Mouse (Mus musculus): ENCODE measurements around the gene Maml3.

The Maml3 gene

GRCm38 (mm10) chr3:51825530-51825929, 279.3 kb downstream of the Maml3 start:
- peak; percentile 54 for DNase-seq (ENCODE audit: inconsistent ontology term)

GRCm38 (mm10) chr3:51824506-51824905, 280.4 kb downstream of the Maml3 start:
- no peak for DNase-seq (ENCODE audit: inconsistent ontology term)

DNA sequence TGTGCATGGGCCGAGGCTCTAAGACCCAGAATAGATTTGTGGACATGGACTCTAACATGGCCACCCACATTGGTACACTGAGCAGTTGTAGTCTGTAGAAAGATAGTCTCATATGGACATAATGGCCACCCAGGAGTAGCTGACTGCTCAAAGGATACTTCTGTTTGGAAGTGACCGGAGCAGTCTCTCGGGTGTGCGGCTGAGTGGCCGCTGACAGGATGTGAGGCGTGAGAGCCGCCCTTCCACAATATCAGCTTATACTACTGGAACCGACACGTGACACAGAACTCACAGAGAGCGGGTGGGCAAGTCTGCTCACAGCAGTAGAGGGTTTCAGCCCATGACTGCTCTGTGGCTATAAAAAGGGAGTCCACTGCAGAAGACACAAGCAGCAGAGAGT, 283.3 kb downstream of the Maml3 start:
- no peak for DNase-seq (ENCODE audit: inconsistent ontology term)

DNA sequence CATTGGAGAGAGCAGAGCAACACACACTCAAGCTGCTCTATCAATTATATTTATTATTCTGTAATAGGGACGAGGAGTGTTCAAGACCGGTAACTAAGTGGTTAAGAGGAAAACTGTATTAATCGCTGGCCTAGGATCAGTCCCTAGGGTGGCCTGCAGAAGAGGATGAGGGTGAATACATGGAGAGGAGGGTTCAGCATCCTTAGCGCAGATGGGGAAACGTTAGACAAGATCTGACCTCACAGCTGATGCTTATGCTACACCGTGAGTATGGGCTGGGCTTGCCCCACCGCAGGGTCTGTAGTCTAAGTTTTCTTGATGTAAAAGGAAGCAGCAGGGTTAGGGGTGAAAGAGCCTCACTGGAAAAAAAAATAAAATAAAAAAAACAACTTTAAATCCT, 285.8 kb downstream of the Maml3 start:
- no peak for DNase-seq (ENCODE audit: inconsistent ontology term)

- DNase-seq (ENCODE audit: inconsistent ontology term) = no peak
These were observed 287.0 kb downstream of the Maml3 start for GRCm38 (mm10) chr3:51817919-51818318.

- no peak for DNase-seq (ENCODE audit: inconsistent ontology term)
These were observed 287.5 kb downstream of the Maml3 start for GRCm38 (mm10) chr3:51817329-51817728.

- DNase-seq (ENCODE audit: inconsistent ontology term) = no peak
These were observed 288.2 kb downstream of the Maml3 start for GRCm38 (mm10) chr3:51816517-51817285.

DNA sequence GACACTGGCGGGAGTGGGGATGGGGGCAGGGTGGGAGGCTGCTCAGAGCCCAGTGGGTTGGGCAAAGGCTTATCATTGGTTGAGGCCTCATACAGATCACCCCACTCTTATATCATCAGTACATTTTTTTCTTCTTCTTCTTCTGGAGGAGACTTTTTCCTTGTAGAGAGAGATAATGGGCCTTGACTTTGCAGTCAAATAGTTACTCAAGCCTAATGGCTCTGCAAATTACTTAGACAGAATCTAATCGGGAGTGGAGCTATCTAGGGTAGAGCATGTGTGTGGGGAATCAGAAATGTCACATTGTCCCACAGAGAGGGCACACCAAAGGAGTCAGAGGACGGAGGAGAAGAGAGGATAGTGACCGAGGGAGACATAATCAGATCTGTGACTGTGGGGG, 290.8 kb downstream of the Maml3 start:
- DNase-seq (ENCODE audit: inconsistent ontology term) = no peak

- DNase-seq (ENCODE audit: inconsistent ontology term) = no peak
These were observed 291.7 kb downstream of the Maml3 start for GRCm38 (mm10) chr3:51813186-51813585.

- DNase-seq (ENCODE audit: inconsistent ontology term) = no peak
These were observed 294.1 kb downstream of the Maml3 start for GRCm38 (mm10) chr3:51810731-51811130.

GRCm38 (mm10) chr3:51809822-51810221, 295.1 kb downstream of the Maml3 start:
- peak; percentile 76 for DNase-seq (ENCODE audit: inconsistent ontology term)

- peak; percentile 44 for DNase-seq (ENCODE audit: inconsistent ontology term)
These were observed 296.6 kb downstream of the Maml3 start for GRCm38 (mm10) chr3:51807981-51808870.

GRCm38 (mm10) chr3:51805488-51806318, 299.2 kb downstream of the Maml3 start:
- no peak for DNase-seq (ENCODE audit: inconsistent ontology term)

- no peak for DNase-seq (ENCODE audit: inconsistent ontology term)
These were observed 301.0 kb downstream of the Maml3 start for GRCm38 (mm10) chr3:51803903-51804302.

- DNase-seq (ENCODE audit: inconsistent ontology term) = no peak
These were observed 305.2 kb downstream of the Maml3 start for GRCm38 (mm10) chr3:51799650-51800049.

DNA sequence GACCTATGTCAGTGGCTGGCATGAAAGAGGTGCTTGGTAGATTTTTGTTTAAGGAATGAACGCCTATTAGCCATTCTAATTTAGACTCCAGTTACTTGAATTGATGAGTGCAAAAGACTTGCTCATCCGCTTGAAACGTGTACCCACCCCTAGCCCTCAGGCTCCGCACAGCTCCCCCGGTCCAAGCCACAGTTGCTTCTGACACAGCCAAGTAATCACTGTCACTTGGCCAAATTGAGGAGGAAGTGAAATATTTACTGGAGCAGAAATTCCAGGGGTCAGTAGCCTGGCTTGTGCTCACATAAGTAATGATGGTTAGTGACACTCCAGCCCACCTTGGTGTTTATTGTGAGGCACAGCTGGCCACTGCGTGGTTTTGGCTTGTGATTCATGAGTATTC, 308.0 kb downstream of the Maml3 start:
- peak; percentile 92 for DNase-seq (ENCODE audit: inconsistent ontology term)

GRCm38 (mm10) chr3:51796219-51796828, 308.6 kb downstream of the Maml3 start:
- DNase-seq (ENCODE audit: inconsistent ontology term) = peak; percentile 66

DNA sequence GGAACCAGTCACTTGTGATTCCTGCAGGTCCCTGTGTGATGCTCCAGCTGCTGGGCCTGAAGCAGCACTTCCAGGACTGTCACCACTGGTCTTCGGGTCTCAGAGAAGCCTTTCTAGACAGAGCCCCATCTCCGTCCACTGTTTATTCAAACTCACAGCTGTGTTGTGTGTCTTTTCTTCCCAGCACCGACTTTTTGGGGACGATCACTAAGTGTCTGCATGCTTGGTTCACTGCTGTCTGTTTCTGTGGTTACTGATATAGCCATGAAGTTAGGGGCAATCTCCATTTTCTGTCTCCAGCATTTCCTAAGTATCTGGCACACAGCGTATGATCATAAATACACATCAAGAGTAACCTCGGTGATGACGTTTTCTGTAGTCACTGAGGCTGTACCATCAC, 313.3 kb downstream of the Maml3 start:
- DNase-seq (ENCODE audit: inconsistent ontology term) = no peak

DNA sequence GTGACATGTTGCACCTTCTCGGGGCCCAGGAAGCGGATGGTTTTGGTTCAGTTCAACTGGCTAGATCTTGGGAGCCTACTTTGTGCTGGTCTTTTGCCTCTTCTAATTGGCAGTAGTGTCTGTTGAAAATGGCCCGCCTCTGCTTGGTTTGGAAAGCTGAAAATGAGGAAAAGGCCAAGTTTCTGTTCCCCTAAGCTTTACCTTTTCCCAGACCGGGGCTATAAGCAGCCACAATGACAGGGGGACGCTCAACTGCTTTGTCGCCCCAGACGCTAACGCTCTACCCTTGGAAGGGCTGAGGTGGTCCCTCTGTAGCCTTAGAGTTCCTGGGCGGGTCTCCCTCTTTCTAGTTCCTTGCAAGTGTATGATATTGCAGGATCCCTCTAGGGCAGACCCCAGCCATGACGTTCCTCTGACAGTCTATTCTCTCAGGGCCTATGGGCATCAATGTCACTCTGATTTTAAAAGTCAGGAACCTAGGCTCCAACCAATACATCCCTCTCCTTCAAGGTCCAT, 315.4 kb downstream of the Maml3 start:
- DNase-seq (ENCODE audit: inconsistent ontology term) = no peak

DNA sequence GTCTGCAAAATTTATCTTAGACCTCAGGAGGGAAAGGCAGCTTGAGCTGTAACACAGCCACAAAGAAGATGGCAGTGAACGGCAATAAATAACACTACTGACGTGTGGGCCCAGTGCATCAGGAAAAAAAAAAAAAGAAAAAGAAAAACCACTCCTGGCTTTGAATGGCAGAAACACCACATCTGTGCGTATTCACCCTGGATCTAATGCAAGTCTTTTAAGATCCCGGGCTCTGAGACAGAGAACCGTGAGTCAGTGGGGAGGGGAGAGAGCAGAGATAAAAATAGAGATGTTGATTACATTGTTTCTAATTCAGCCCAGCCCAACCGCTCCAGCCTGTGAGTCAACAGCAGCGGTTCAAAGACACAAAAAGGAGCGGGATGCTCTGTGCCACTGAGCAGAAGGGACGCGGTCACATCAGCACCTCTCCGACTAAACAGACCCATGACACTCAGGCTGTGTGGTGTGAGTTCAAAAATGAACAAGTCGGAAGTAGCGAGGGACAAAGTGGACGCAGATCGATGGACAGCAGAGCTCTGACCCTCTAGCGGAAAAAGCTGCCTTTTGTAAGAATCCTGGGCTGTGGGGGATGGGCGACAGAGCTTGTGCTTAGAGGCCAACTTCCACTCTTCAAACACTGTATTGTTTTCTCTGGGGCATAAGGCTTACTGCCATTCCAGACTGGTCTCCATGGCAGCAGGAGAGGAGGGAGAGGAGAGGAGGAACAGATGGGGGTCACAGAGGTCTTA, 316.1 kb downstream of the Maml3 start:
- peak; percentile 82 for DNase-seq (ENCODE audit: inconsistent ontology term)

GRCm38 (mm10) chr3:51787945-51788344, 316.9 kb downstream of the Maml3 start:
- DNase-seq (ENCODE audit: inconsistent ontology term) = no peak

Measured in Muller cell, postnatal 12 days (primary cell).